Mouse (Mus musculus): Measurements from ENCODE around the gene Ankrd40.

GRCm38 (mm10) chr11:94322636-94323035, 5.2 kb upstream of the Ankrd40 start:
- no peak for TF ChIP-seq CTCF (IDR thresholded peaks at IDR 0.05; ENCODE audit: extremely low read depth, insufficient read length, insufficient replicate concordance, low read depth, low read length)
- no peak for TF ChIP-seq POLR2A (IDR thresholded peaks at IDR 0.05; ENCODE audit: low read depth, low read length)

Measured in small intestine, adult 2 months (tissue).